Mouse (Mus musculus): ENCODE results near the gene Efna2. TPM values are rescaled to one million over a fixed set of nuclear protein-coding genes. Genes with fewer than 3 reads are reported as not detected.
"Not testable (repeated sequence)": the region's sequence is repeated elsewhere in the genome, so short reads cannot be mapped to it uniquely, and the experiment has no call there.

Efna2 gene
- total RNA-seq, 2 experiments from 2014 or later = 0.23 to 0.73 TPM

DNA sequence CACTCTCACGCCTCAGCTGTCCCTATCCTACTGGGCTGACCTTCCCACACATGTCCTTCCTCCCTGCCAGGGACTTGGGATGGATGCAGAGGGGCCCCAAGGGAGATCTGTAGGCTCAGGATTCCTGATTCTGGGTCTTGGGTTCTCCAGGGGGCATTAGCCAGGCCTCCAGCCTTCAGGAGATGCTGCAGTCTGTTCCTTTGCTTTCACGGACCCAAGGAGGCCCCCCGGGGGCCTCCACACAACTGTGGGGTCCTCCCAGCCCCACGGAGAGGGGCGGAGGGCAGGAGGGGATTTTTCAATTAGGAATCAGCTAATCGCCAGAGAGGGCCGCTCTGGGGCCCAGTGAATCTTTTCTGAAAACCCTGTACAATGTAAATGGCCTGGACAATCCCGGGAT is 15.2 kb downstream of the Efna2 start:
- no peak overlapping the region for H3K27ac ChIP-seq
- TF ChIP-seq CTCF (IDR thresholded peaks at IDR 0.05) = no peak
- DNase-seq = no peak
- H3K4me3 ChIP-seq = no peak overlapping the region
- intact Hi-C loops (cut with DNase I) = no loop called here

DNA sequence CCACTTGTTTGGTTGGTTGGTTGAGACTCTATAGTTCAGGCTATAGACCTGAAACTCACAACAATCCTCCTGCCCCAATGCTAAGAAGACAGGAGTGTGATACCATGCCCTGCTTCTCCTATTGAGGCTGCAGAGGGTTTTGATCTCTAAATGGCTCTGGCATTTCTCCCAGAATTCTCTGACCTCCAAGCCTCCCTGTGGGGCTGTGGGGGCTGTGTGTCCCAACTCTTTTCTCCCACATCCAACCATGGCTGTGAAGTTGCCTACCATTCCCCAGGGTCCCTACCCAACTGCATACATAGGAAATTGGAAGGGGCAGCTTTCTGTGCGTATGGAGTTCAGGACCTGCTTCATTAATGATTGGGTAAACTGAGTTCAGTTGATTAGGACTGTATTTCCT is 16.9 kb downstream of the Efna2 start:
- DNase-seq = no peak
- Histone ChIP-seq H3K4me3 (no peak overlapping the region), H3K27ac (no peak overlapping the region)
- TF ChIP-seq CTCF (IDR thresholded peaks at IDR 0.05) = no peak
- intact Hi-C loops (cut with DNase I) = no loop called here

GRCm38 (mm10) chr10:80196778-80197581 is 17.7 kb downstream of the Efna2 start:
- DNase-seq = no peak
- H3K4me3 ChIP-seq = no peak overlapping the region
- intact Hi-C loops (cut with DNase I) = no loop called here
- no peak for TF ChIP-seq CTCF (IDR thresholded peaks at IDR 0.05)
- H3K27ac ChIP-seq = no peak overlapping the region

GRCm38 (mm10) chr10:80199440-80200008 is 20.2 kb downstream of the Efna2 start:
- peak; percentile 99 for TF ChIP-seq CTCF (IDR thresholded peaks at IDR 0.05)
- H3K27ac ChIP-seq = no peak overlapping the region
- H3K4me3 ChIP-seq = no peak overlapping the region
- peak; percentile 85 for DNase-seq
- intact Hi-C loops (cut with DNase I) = loop anchor here (1.0 to 2.0 kb wide), 3 partner anchors 24 to 46 kb away; partner anchors contain the start of gene Mum1

GRCm38 (mm10) chr10:80200485-80200884 is 21.2 kb downstream of the Efna2 start:
- TF ChIP-seq CTCF (IDR thresholded peaks at IDR 0.05) = no peak
- H3K4me3 ChIP-seq = no peak overlapping the region
- no peak for DNase-seq
- intact Hi-C loops (cut with DNase I) = no loop called here
- H3K27ac ChIP-seq = no peak overlapping the region

- Histone ChIP-seq H3K4me3 (no peak overlapping the region), H3K27ac (no peak overlapping the region)
- intact Hi-C loops (cut with DNase I) = no loop called here
- no peak for TF ChIP-seq CTCF (IDR thresholded peaks at IDR 0.05)
- DNase-seq = no peak
Measured at GRCm38 (mm10) chr10:80204055-80204454, 24.8 kb downstream of the Efna2 start.

DNA sequence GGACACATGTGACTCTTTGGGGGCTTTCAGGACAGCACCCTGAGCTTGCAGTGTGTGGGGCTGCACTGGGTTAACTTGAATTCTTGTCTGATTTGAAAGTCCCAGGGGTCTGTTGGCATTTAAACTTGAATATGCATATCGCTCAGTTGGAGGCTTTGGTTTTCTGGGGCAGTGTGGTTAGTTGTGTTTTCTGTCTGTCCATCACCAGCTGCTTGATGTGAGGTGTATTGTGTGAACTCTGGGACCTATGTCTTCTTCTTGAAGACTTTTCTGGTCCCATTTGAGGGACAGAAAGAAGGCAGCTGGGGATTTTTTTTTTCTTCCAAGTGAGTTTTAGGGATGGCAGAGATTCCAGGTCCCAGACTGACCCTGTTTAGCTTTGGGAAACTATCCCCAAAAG is 27.9 kb downstream of the Efna2 start:
- no peak for DNase-seq
- H3K27ac ChIP-seq = no peak overlapping the region
- no peak overlapping the region for H3K4me3 ChIP-seq
- no peak for TF ChIP-seq CTCF (IDR thresholded peaks at IDR 0.05)
- intact Hi-C loops (cut with DNase I) = no loop called here

- intact Hi-C loops (cut with DNase I) = no loop called here
- H3K27ac ChIP-seq = no peak overlapping the region
- H3K4me3 ChIP-seq = no peak overlapping the region
- TF ChIP-seq CTCF (IDR thresholded peaks at IDR 0.05) = no peak
- DNase-seq = no peak
Measured at GRCm38 (mm10) chr10:80207676-80208075, 28.4 kb downstream of the Efna2 start.

DNA sequence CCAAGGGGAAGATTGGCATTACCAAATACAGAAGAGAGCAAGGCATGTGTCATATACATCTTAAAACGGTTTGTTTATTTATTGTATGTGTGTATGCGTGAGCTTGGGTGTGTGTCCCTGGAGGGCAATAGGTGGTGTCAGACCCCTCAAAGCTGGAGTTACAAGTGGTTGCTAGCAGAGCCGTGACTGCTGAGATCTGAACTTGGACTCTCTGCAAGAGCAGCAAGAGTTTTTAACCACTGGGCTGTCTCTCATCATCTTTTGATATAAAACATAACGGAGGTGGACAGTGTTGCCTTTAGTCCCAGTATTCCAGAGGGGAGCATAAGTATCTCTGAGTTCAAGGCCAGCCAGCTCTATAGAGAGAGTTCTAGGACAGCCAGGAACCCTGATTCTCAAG is 29.0 kb downstream of the Efna2 start:
- intact Hi-C loops (cut with DNase I) = no loop called here
- no peak overlapping the region for H3K4me3 ChIP-seq
- DNase-seq = no peak
- TF ChIP-seq CTCF (IDR thresholded peaks at IDR 0.05) = no peak
- H3K27ac ChIP-seq = no peak overlapping the region

DNA sequence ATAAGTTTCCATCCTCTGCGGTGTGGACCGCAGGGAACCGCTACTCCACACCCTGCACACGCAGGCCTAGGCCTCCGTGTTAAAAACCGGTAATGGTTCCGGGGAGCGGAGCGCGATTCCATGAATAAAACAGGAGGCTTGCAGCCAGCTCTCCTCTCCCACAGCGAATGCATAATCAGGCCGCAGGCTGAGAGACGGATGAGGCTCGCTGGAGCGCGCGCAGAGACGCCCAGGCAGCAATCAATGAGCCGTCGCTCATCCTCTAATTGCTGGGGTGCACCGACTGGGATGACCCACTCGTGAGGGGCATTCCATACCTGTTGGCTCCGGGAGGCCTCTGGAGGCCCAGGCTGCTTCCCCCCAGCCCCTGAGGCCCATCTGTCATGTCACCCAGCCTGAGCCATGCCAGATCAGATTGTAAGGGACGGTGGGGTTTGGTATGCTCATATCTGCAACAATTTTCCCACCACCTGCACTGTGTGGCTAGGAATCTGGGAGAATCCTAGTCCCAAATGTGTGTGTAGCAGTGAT is 29.6 kb downstream of the Efna2 start:
- DNase-seq = no peak
- TF ChIP-seq CTCF (IDR thresholded peaks at IDR 0.05) = no peak
- intact Hi-C loops (cut with DNase I) = no loop called here
- Histone ChIP-seq H3K4me3 (no peak overlapping the region), H3K27ac (no peak overlapping the region)

- intact Hi-C loops (cut with DNase I); H3K27ac ChIP-seq; H3K4me3 ChIP-seq; DNase-seq: not testable (repeated sequence)
Measured at GRCm38 (mm10) chr10:80211547-80212103, 32.3 kb downstream of the Efna2 start.

GRCm38 (mm10) chr10:80215048-80215772 is 35.9 kb downstream of the Efna2 start:
- no peak overlapping the region for H3K4me3 ChIP-seq
- DNase-seq = no peak
- intact Hi-C loops (cut with DNase I) = no loop called here
- no peak for TF ChIP-seq CTCF (IDR thresholded peaks at IDR 0.05)
- no peak overlapping the region; the same call in 1 of the 2 replicates for H3K27ac ChIP-seq

DNA sequence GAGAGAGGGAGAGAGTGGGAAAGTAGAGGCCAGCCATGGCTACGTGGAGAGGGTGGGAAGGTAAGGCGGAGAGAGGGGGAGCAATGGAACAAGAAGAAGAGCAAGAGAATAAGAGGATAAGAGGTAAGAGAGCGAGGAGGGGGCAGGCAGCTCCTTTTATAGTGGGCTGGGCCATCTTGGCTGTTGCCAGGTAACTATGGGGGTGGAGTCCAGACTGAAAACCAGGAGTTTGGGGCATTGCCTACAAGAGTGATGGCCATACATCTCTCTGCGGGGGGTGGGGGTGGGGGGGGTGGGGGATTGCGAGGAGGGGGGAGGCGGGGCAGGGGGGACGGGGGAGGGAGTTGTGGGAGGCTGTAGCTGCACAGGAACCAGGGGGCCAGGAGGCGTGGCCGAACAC is 41.4 kb downstream of the Efna2 start:
- DNase-seq = no peak
- no peak overlapping the region for H3K4me3 ChIP-seq
- intact Hi-C loops (cut with DNase I) = no loop called here
- H3K27ac ChIP-seq = no peak overlapping the region
- no peak for TF ChIP-seq CTCF (IDR thresholded peaks at IDR 0.05)

GRCm38 (mm10) chr10:80223137-80223536 is 43.9 kb downstream of the Efna2 start:
- H3K27ac ChIP-seq; DNase-seq; H3K4me3 ChIP-seq; intact Hi-C loops (cut with DNase I): not testable (repeated sequence)

Data from gastrocnemius, adult 2 months (tissue).